Mouse (Mus musculus): ENCODE measurements around the gene 4930544D05Rik.
A peak's percentile ranks its signal among the peaks of the same experiment; 100 is the strongest.

4930544D05Rik gene

GRCm38 (mm10) chr11:70605024-70605566 lies 10.6 kb upstream of the 4930544D05Rik start:
- peak; percentile 69 to 88 for DNase-seq

GRCm38 (mm10) chr11:70606717-70607116 lies 8.9 kb upstream of the 4930544D05Rik start:
- no peak for DNase-seq

- no peak for DNase-seq
These were observed 8.0 kb upstream of the 4930544D05Rik start for GRCm38 (mm10) chr11:70607611-70608010.

GRCm38 (mm10) chr11:70608381-70609066 lies 7.1 kb upstream of the 4930544D05Rik start:
- peak; percentile 64 to 72 for DNase-seq

- no peak for DNase-seq
These were observed 4.9 kb upstream of the 4930544D05Rik start for GRCm38 (mm10) chr11:70610752-70611151.

GRCm38 (mm10) chr11:70612505-70612904 lies 3.1 kb upstream of the 4930544D05Rik start:
- DNase-seq, result no peak

- peak; percentile 54 to 71 for DNase-seq
These were observed 574 bp upstream of the 4930544D05Rik start for GRCm38 (mm10) chr11:70615074-70615473.

- DNase-seq, result no peak
These were observed 3.5 kb downstream of the 4930544D05Rik start, which contains the start of gene Chrne for GRCm38 (mm10) chr11:70619101-70619500. Chrne (minus strand) TSS chr11:70619216.

- no peak for DNase-seq
These were observed 6.5 kb downstream of the 4930544D05Rik start for GRCm38 (mm10) chr11:70621972-70622814.

- no peak for DNase-seq
These were observed 7.5 kb downstream of the 4930544D05Rik start for GRCm38 (mm10) chr11:70623053-70623742.

GRCm38 (mm10) chr11:70625473-70625872 lies 9.8 kb downstream of the 4930544D05Rik start:
- peak in 1 of 2 experiments; percentile 59 for DNase-seq

GRCm38 (mm10) chr11:70626877-70627276 lies 11.2 kb downstream of the 4930544D05Rik start:
- DNase-seq, result peak in 1 of 2 experiments; percentile 51

- DNase-seq, result no peak
These were observed 12.8 kb downstream of the 4930544D05Rik start for GRCm38 (mm10) chr11:70628431-70628830.

GRCm38 (mm10) chr11:70629557-70629956 lies 13.9 kb downstream of the 4930544D05Rik start:
- DNase-seq, result no peak

- peak; percentile 69 to 80 for DNase-seq
These were observed 14.5 kb downstream of the 4930544D05Rik start for GRCm38 (mm10) chr11:70630129-70630528.

GRCm38 (mm10) chr11:70635601-70636000 lies 20.0 kb downstream of the 4930544D05Rik start:
- no peak for DNase-seq

- DNase-seq, result no peak
These were observed 22.1 kb downstream of the 4930544D05Rik start for GRCm38 (mm10) chr11:70637764-70638163.

GRCm38 (mm10) chr11:70638293-70638692 lies 22.6 kb downstream of the 4930544D05Rik start:
- no peak for DNase-seq

- no peak for DNase-seq
These were observed 23.1 kb downstream of the 4930544D05Rik start, which contains the start of gene Gp1ba for GRCm38 (mm10) chr11:70638714-70639278. Gp1ba (plus strand) TSS chr11:70639122.

GRCm38 (mm10) chr11:70639976-70640375 lies 24.3 kb downstream of the 4930544D05Rik start:
- no peak for DNase-seq

GRCm38 (mm10) chr11:70641241-70641640 lies 25.6 kb downstream of the 4930544D05Rik start:
- no peak for DNase-seq

GRCm38 (mm10) chr11:70643051-70643450 lies 27.4 kb downstream of the 4930544D05Rik start:
- DNase-seq, result no peak

All from kidney, adult 8-10 months (tissue).